Mouse (Mus musculus): ENCODE results near the gene Ptcd2. TPM values are rescaled to one million over a fixed set of nuclear protein-coding genes. Genes with fewer than 3 reads are reported as not detected.

Ptcd2 gene
- polyA plus RNA-seq, 1 experiment from 2014 or later = 42.3 TPM

GRCm38 (mm10) chr13:99320453-99320852 lies 24.1 kb downstream of the Ptcd2 start:
- ATAC-seq (ENCODE audit: insufficient read depth, low FRiP score, low read depth) = no peak
- Histone ChIP-seq H3K27me3 (replicated peaks) (no peaks in the 10 kb centered on the region), H3K36me3 (peaks cover 27% of the 10 kb centered on the region), H3K4me2 (no peak overlapping the region), H3K9ac (no peak overlapping the region), H3K4me1 (no peaks in the 10 kb centered on the region), H3K27ac (no peak overlapping the region), H3K9me3 (no peaks in the 10 kb centered on the region), H3K4me3 (replicated peaks) (no peak overlapping the region)
- 88% methylated on average over 7 of the region's 7 CpGs for WGBS

GRCm38 (mm10) chr13:99317058-99317457 lies 27.4 kb downstream of the Ptcd2 start:
- Histone ChIP-seq H3K4me2 (no peak overlapping the region), H3K27me3 (replicated peaks) (no peaks in the 10 kb centered on the region), H3K9ac (no peak overlapping the region), H3K4me3 (replicated peaks) (no peak overlapping the region), H3K36me3 (0 out of 2 replicates have a peak, but pooled peaks cover 9% of the 10 kb centered on the region), H3K27ac (no peak overlapping the region), H3K4me1 (no peaks in the 10 kb centered on the region), H3K9me3 (no peaks in the 10 kb centered on the region)
- ATAC-seq (ENCODE audit: insufficient read depth, low FRiP score, low read depth) = no peak
- 47% methylated on average over 4 of the region's 4 CpGs for WGBS

GRCm38 (mm10) chr13:99316366-99316765 lies 28.1 kb downstream of the Ptcd2 start:
- no peaks in the 10 kb centered on the region for H3K27me3 ChIP-seq (replicated peaks)
- H3K9me3 ChIP-seq = no peaks in the 10 kb centered on the region
- H3K9ac ChIP-seq = no peak overlapping the region
- no peak overlapping the region for H3K27ac ChIP-seq
- no peak overlapping the region for H3K4me2 ChIP-seq
- 0 out of 2 replicates have a peak, but pooled peaks cover 9% of the 10 kb centered on the region for H3K36me3 ChIP-seq
- ATAC-seq (ENCODE audit: insufficient read depth, low FRiP score, low read depth) = no peak
- H3K4me1 ChIP-seq = no peaks in the 10 kb centered on the region
- no peak overlapping the region for H3K4me3 ChIP-seq (replicated peaks)
- 84% methylated on average over 6 of the region's 6 CpGs for WGBS

- Histone ChIP-seq H3K27me3 (replicated peaks) (no peaks in the 10 kb centered on the region), H3K9ac (no peak overlapping the region), H3K4me3 (replicated peaks) (no peak overlapping the region), H3K4me1 (no peaks in the 10 kb centered on the region), H3K27ac (no peak overlapping the region), H3K36me3 (no peaks in the 10 kb centered on the region), H3K4me2 (no peak overlapping the region), H3K9me3 (no peaks in the 10 kb centered on the region)
- 78% methylated on average over 15 of the region's 15 CpGs for WGBS
- no peak for ATAC-seq (ENCODE audit: insufficient read depth, low FRiP score, low read depth)
These were observed 29.8 kb downstream of the Ptcd2 start for GRCm38 (mm10) chr13:99314657-99315181.

- Histone ChIP-seq H3K9me3 (no peaks in the 10 kb centered on the region), H3K27me3 (replicated peaks) (no peaks in the 10 kb centered on the region), H3K4me1 (no peaks in the 10 kb centered on the region), H3K27ac (no peak overlapping the region), H3K4me2 (no peak overlapping the region), H3K4me3 (replicated peaks) (no peak overlapping the region), H3K9ac (no peak overlapping the region), H3K36me3 (no peaks in the 10 kb centered on the region)
- 87% methylated on average over 5 of the region's 5 CpGs for whole genome bisulfite sequencing
- ATAC-seq (ENCODE audit: insufficient read depth, low FRiP score, low read depth) = no peak
These were observed 30.4 kb downstream of the Ptcd2 start for GRCm38 (mm10) chr13:99314098-99314497.

- ATAC-seq (ENCODE audit: insufficient read depth, low FRiP score, low read depth) = no peak
- no peak overlapping the region for H3K9ac ChIP-seq
- no peaks in the 10 kb centered on the region for H3K9me3 ChIP-seq
- H3K4me1 ChIP-seq = peaks cover 5% of the 10 kb centered on the region; the same call in 1 of the 2 replicates
- no peak overlapping the region for H3K4me3 ChIP-seq (replicated peaks)
- WGBS = 80% methylated on average over 8 of the region's 8 CpGs
- no peaks in the 10 kb centered on the region for H3K36me3 ChIP-seq
- no peak overlapping the region for H3K4me2 ChIP-seq
- H3K27ac ChIP-seq = no peak overlapping the region
- H3K27me3 ChIP-seq (replicated peaks) = no peaks in the 10 kb centered on the region
These were observed 36.1 kb downstream of the Ptcd2 start for GRCm38 (mm10) chr13:99308393-99308792.

- Histone ChIP-seq H3K9ac (no peak overlapping the region), H3K36me3 (no peaks in the 10 kb centered on the region), H3K9me3 (no peaks in the 10 kb centered on the region), H3K4me2 (no peak overlapping the region), H3K4me1 (peaks cover 5% of the 10 kb centered on the region; the same call in 1 of the 2 replicates), H3K27ac (no peak overlapping the region), H3K27me3 (replicated peaks) (no peaks in the 10 kb centered on the region), H3K4me3 (replicated peaks) (no peak overlapping the region)
- 54% methylated on average over 5 of the region's 5 CpGs for WGBS
- no peak for ATAC-seq (ENCODE audit: insufficient read depth, low FRiP score, low read depth)
These were observed 36.6 kb downstream of the Ptcd2 start for GRCm38 (mm10) chr13:99307930-99308359.

GRCm38 (mm10) chr13:99306164-99306563 lies 38.3 kb downstream of the Ptcd2 start:
- no peak for ATAC-seq (ENCODE audit: insufficient read depth, low FRiP score, low read depth)
- peaks cover 5% of the 10 kb centered on the region; the same call in 1 of the 2 replicates for H3K4me1 ChIP-seq
- H3K27me3 ChIP-seq (replicated peaks) = no peaks in the 10 kb centered on the region
- 72% methylated on average over 8 of the region's 8 CpGs for WGBS
- no peak overlapping the region for H3K4me3 ChIP-seq (replicated peaks)
- no peaks in the 10 kb centered on the region for H3K36me3 ChIP-seq
- H3K9me3 ChIP-seq = no peaks in the 10 kb centered on the region
- no peak overlapping the region for H3K4me2 ChIP-seq
- no peak overlapping the region for H3K9ac ChIP-seq
- no peak overlapping the region for H3K27ac ChIP-seq

- H3K4me3 ChIP-seq (replicated peaks) = no peak overlapping the region
- H3K9ac ChIP-seq = no peak overlapping the region
- no peak overlapping the region for H3K27ac ChIP-seq
- ATAC-seq (ENCODE audit: insufficient read depth, low FRiP score, low read depth) = no peak
- H3K4me2 ChIP-seq = no peak overlapping the region
- WGBS = 67% methylated on average over 1 of the region's 1 CpGs
- H3K36me3 ChIP-seq = no peaks in the 10 kb centered on the region
- H3K4me1 ChIP-seq = peaks cover 5% of the 10 kb centered on the region; the same call in 1 of the 2 replicates
- H3K27me3 ChIP-seq (replicated peaks) = no peaks in the 10 kb centered on the region
- no peaks in the 10 kb centered on the region for H3K9me3 ChIP-seq
These were observed 39.3 kb downstream of the Ptcd2 start for GRCm38 (mm10) chr13:99305186-99305585.

- no peaks in the 10 kb centered on the region for H3K9me3 ChIP-seq
- H3K4me1 ChIP-seq = peaks cover 5% of the 10 kb centered on the region; the same call in 1 of the 2 replicates
- no peak overlapping the region for H3K4me3 ChIP-seq (replicated peaks)
- WGBS = 56% methylated on average over 11 of the region's 11 CpGs
- H3K4me2 ChIP-seq = no peak overlapping the region
- H3K9ac ChIP-seq = no peak overlapping the region
- H3K36me3 ChIP-seq = no peaks in the 10 kb centered on the region
- no peaks in the 10 kb centered on the region for H3K27me3 ChIP-seq (replicated peaks)
- no peak for ATAC-seq (ENCODE audit: insufficient read depth, low FRiP score, low read depth)
- no peak overlapping the region for H3K27ac ChIP-seq
These were observed 40.1 kb downstream of the Ptcd2 start for GRCm38 (mm10) chr13:99304365-99304764.

- H3K9ac ChIP-seq = no peak overlapping the region
- 44% methylated on average over 5 of the region's 5 CpGs for WGBS
- no peaks in the 10 kb centered on the region for H3K9me3 ChIP-seq
- H3K27ac ChIP-seq = no peak overlapping the region
- H3K4me1 ChIP-seq = peaks cover 5% of the 10 kb centered on the region; the same call in 1 of the 2 replicates
- H3K4me2 ChIP-seq = no peak overlapping the region
- H3K36me3 ChIP-seq = no peaks in the 10 kb centered on the region
- no peak overlapping the region for H3K4me3 ChIP-seq (replicated peaks)
- no peak for ATAC-seq (ENCODE audit: insufficient read depth, low FRiP score, low read depth)
- H3K27me3 ChIP-seq (replicated peaks) = no peaks in the 10 kb centered on the region
These were observed 40.7 kb downstream of the Ptcd2 start for GRCm38 (mm10) chr13:99303846-99304245.

GRCm38 (mm10) chr13:99299921-99300320 lies 44.6 kb downstream of the Ptcd2 start:
- H3K4me3 ChIP-seq (replicated peaks) = no peak overlapping the region
- ATAC-seq (ENCODE audit: insufficient read depth, low FRiP score, low read depth) = no peak
- no peak overlapping the region for H3K9ac ChIP-seq
- H3K36me3 ChIP-seq = no peaks in the 10 kb centered on the region
- no peak overlapping the region for H3K27ac ChIP-seq
- H3K4me1 ChIP-seq = peaks cover 5% of the 10 kb centered on the region; the same call in 1 of the 2 replicates
- WGBS = 71% methylated on average over 5 of the region's 5 CpGs
- H3K4me2 ChIP-seq = no peak overlapping the region
- H3K27me3 ChIP-seq (replicated peaks) = no peaks in the 10 kb centered on the region
- no peaks in the 10 kb centered on the region for H3K9me3 ChIP-seq

- WGBS = 91% methylated on average over 13 of the region's 13 CpGs
These were observed 50.3 kb downstream of the Ptcd2 start for GRCm38 (mm10) chr13:99294176-99294575.

More at GRCm38 (mm10) chr13:99294176-99294575, 50.3 kb downstream of the Ptcd2 start:
- no peaks in the 10 kb centered on the region for H3K27me3 ChIP-seq (replicated peaks)
- H3K4me1 ChIP-seq = no peaks in the 10 kb centered on the region
- no peaks in the 10 kb centered on the region for H3K9me3 ChIP-seq
- no peaks in the 10 kb centered on the region for H3K36me3 ChIP-seq
- H3K4me3 ChIP-seq (replicated peaks) = no peak overlapping the region
- H3K27ac ChIP-seq = no peak overlapping the region
- no peak for ATAC-seq (ENCODE audit: insufficient read depth, low FRiP score, low read depth)
- no peak overlapping the region for H3K4me2 ChIP-seq
- no peak overlapping the region for H3K9ac ChIP-seq

Data from stomach, embryonic 15.5 days (tissue).